Mouse (Mus musculus) kidney, embryonic 16.5 days (tissue): ENCODE measurements around the gene Olfr937. TPM values are rescaled to one million over a fixed set of nuclear protein-coding genes. Genes with fewer than 3 reads are reported as not detected.

Experiments used
- ATAC-seq: fragments of 200-750 bp; cut with Nextera tagmentation; 2 replicates; pipeline ENCODE4 v1.8.0; 2017; ENCODE audit warnings: moderate TSS enrichment; ENCODE audit not compliant: low FRiP score, low TSS enrichment
- H3K27ac ChIP-seq: fragments of 300-500 bp; sonication (generic); 2 replicates; pipeline ENCODE4 v1.5.1; 2014; ENCODE audit warnings: low read length
- H3K27me3 ChIP-seq: fragments of 300-500 bp; sonication (generic); 2 replicates; pipeline ENCODE4 v1.6.1; 2014; ENCODE audit warnings: low read length, control low read depth, mixed read lengths; ENCODE audit not compliant: insufficient read depth
- H3K36me3 ChIP-seq: fragments of 300-500 bp; sonication (generic); 2 replicates; pipeline ENCODE4 v1.6.1; 2014; ENCODE audit warnings: low read length, control low read depth, mixed read lengths; ENCODE audit not compliant: insufficient read depth
- H3K4me1 ChIP-seq: fragments of 300-500 bp; sonication (generic); 2 replicates; pipeline ENCODE4 v1.6.1; 2014; ENCODE audit warnings: low read length, control low read depth, mixed read lengths; ENCODE audit not compliant: insufficient read depth
- H3K4me2 ChIP-seq: fragments of 300-500 bp; sonication (generic); replicated peaks from 2 replicates; pipeline ENCODE4 v1.6.1; 2014; ENCODE audit warnings: low read depth, low read length
- H3K4me3 ChIP-seq: fragments of 300-500 bp; sonication (generic); 2 replicates; pipeline ENCODE4 v1.5.1; 2014; ENCODE audit warnings: mild to moderate bottlenecking, low read length
- H3K9ac ChIP-seq: fragments of 300-500 bp; sonication (generic); replicated peaks from 2 replicates; pipeline ENCODE4 v1.6.1; 2014; ENCODE audit warnings: low read length
- H3K9me3 ChIP-seq: fragments of 300-500 bp; sonication (generic); 2 replicates; pipeline ENCODE4 v1.6.1; 2016; ENCODE audit warnings: low read length, control low read depth
- WGBS: fragments of 180-500 bp; shearing (Covaris S2); extraction: QIAGEN DNeasy Blood & Tissue Kit; methylation state at CpG from one replicate; pipeline ENCODE4 v1.1.7; 2014; 5-methylcytosine and 5-hydroxymethylcytosine counted together
- microRNA-seq: library from miRNA; unstranded; fragments of <30 nt; microRNA quantifications from one replicate; pipeline ENCODE4, GENCODE M21; 2016
- polyA plus RNA-seq: library from polyadenylated mRNA; unstranded; fragments of >200 nt; fragmentation: Nextera tagmentation; extraction: Ambion mirVana; gene quantifications from 2 replicates; pipeline ENCODE4 v1.2.1, GENCODE M21; 2015

Gene Olfr937
- polyA plus RNA-seq, result not detected in 2 replicates

DNA sequence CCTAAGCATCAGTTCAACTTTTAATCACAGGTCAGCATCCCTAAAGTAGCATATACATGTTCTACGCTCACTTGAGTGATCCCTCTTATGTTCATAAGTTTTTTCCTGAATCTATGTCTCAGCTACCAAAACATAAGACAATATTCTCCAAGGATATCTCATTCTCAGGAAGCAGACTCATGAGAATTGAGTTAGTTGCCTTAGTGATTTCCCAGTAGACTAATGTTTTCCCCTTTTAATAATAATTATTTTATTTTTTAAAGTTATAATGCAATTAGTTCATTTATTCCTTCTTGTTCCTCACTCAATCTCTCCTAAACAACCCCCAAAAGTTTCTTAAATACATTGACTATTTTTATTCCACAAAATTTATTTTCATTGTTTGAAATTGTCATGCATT is at the start of gene Olfr937:
TSS of gene Olfr937 (minus strand) at position 101 of the 400 bp plus-strand sequence.
- Histone ChIP-seq H3K27me3 (no peaks in the 10 kb centered on the region), H3K4me2 (no peak within 1 kb of the TSS), H3K9me3 (no peaks in the 10 kb centered on the region), H3K27ac (no peak within 1 kb of the TSS), H3K36me3 (no peaks in the 10 kb centered on the region), H3K4me3 (no peak within 1 kb of the TSS), H3K9ac (no peak within 1 kb of the TSS), H3K4me1 (no peaks in the 10 kb centered on the region)
- WGBS, result 79% methylated on average over 1 of the region's 1 CpGs
- ATAC-seq, result no peak

DNA sequence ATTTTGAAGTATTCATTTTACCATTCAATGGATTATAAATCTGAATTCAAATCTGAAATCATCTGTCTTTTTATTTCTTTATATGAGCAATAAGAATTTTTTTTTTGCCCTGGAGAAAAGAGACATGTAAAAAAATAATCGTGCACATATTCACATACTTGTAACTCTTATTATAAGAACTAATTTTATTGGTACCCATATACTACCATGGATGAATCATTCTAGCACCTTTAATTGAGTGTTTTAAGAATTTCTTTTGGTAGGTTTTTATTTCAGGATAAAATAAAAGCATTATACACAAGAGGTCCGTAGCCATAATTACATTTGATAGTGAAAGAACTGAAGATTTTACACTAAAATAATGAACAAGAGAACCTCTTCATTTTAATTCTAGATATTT is 14.0 kb upstream of the Olfr937 start, which contains the start of gene Olfr938:
TSS of gene Olfr938 (minus strand) at position 101 of the 400 bp plus-strand sequence.
- no peak within 1 kb of the TSS for H3K27ac ChIP-seq
- H3K4me3 ChIP-seq, result no peak within 1 kb of the TSS
- WGBS, result 89% methylated on average over 2 of the region's 2 CpGs
- no peaks in the 10 kb centered on the region for H3K9me3 ChIP-seq
- H3K36me3 ChIP-seq, result no peaks in the 10 kb centered on the region
- ATAC-seq, result no peak
- H3K27me3 ChIP-seq, result no peaks in the 10 kb centered on the region
- no peak within 1 kb of the TSS for H3K9ac ChIP-seq
- no peak within 1 kb of the TSS for H3K4me2 ChIP-seq
- no peaks in the 10 kb centered on the region for H3K4me1 ChIP-seq

- 79% methylated on average over 1 of the region's 1 CpGs for WGBS
- H3K27me3 ChIP-seq, result no peaks in the 10 kb centered on the region
- ATAC-seq, result no peak
These were observed 41.5 kb downstream of the Olfr937 start, which contains the start of gene Olfr146 for GRCm38 (mm10) chr9:39023277-39023676. Gene Olfr146, minus strand, starts transcription at chr9:39023377.

More at GRCm38 (mm10) chr9:39023277-39023676, 41.5 kb downstream of the Olfr937 start, which contains the start of gene Olfr146:
- no peaks in the 10 kb centered on the region for H3K36me3 ChIP-seq
- no peak within 1 kb of the TSS for H3K9ac ChIP-seq
- no peak within 1 kb of the TSS for H3K27ac ChIP-seq
- no peaks in the 10 kb centered on the region for H3K9me3 ChIP-seq
- H3K4me3 ChIP-seq, result no peak within 1 kb of the TSS
- H3K4me1 ChIP-seq, result no peaks in the 10 kb centered on the region
- H3K4me2 ChIP-seq, result no peak within 1 kb of the TSS

Small RNA genes within 50 kb of the gene (microRNA-seq; reads per million reads assigned to microRNA genes)
- not detected for gene Gm25032
- gene Gm25529, result not detected

Other genes starting within 250 kb of the Olfr937 start
- gene Olfr923, start 238.4 kb downstream of the Olfr937 start, polyA plus RNA-seq, result not detected in 2 replicates
- not detected in 2 replicates for gene Olfr924, start 220.5 kb downstream of the Olfr937 start, polyA plus RNA-seq
- not detected in 2 replicates for gene Olfr26, start 209.9 kb downstream of the Olfr937 start, polyA plus RNA-seq
- not detected in 2 replicates for gene Olfr926, start 187.8 kb downstream of the Olfr937 start, polyA plus RNA-seq
- not detected in 2 replicates for gene Olfr930, start 135.1 kb downstream of the Olfr937 start, polyA plus RNA-seq
- not detected in 2 replicates for gene Olfr933, start 92.6 kb downstream of the Olfr937 start, polyA plus RNA-seq
- gene Olfr934, start 76.6 kb downstream of the Olfr937 start, polyA plus RNA-seq, result not detected in 2 replicates
- not detected in 2 replicates for gene Olfr935, start 65.3 kb downstream of the Olfr937 start, polyA plus RNA-seq
- not detected in 2 replicates for gene Olfr146, start 41.6 kb downstream of the Olfr937 start, polyA plus RNA-seq
- gene Olfr938, start 13.9 kb upstream of the Olfr937 start, polyA plus RNA-seq, result not detected in 2 replicates
- gene Olfr27, start 63.2 kb upstream of the Olfr937 start, polyA plus RNA-seq, result not detected in 2 replicates
- not detected in 2 replicates for gene Olfr943, start 101.4 kb upstream of the Olfr937 start, polyA plus RNA-seq
- gene Olfr944, start 137.0 kb upstream of the Olfr937 start, polyA plus RNA-seq, result not detected in 2 replicates
- not detected in 2 replicates for gene Olfr1537, start 185.0 kb upstream of the Olfr937 start, polyA plus RNA-seq
- gene Olfr945, start 211.9 kb upstream of the Olfr937 start, polyA plus RNA-seq, result not detected in 2 replicates